23 mouse cellular contexts compared by ENCODE assay signal in genomic region chr5:146245646-146246370, GRCm38 (mm10).
"Had no signal": no experiment of that assay in that cellular context is flagged by ENCODE, and none has a peak within 500 bp of the region (broad histone marks: within the 10 kb centered on the region; RNA-seq: fewer than 3 reads in every experiment).

No protein-coding gene starts in this region.

- H3K27me3 ChIP-seq: intestine, embryonic 15.5 days; limb, embryonic 13.5 days; lung, embryonic 15.5 days; megakaryocyte, embryonic 14.5 days; midbrain, embryonic 13.5 days had no signal

- H3K4me2 ChIP-seq: intestine, embryonic 15.5 days; limb, embryonic 13.5 days; lung, embryonic 15.5 days; midbrain, embryonic 13.5 days had no signal

- DNase-seq: kidney, adult 18-20 months; kidney, adult 9 months; kidney, postnatal 14 days; kidney, postnatal 4 days; layer of hippocampus, adult 9-11 months; lung, adult 18-20 months; lung, postnatal 10 days; lung, postnatal 36 days; right cerebral cortex, adult 18-20 months; right cerebral cortex, postnatal 14 days; right cerebral cortex, postnatal 4 days; thymus, adult 2 months; thymus, postnatal 14 days; thymus, postnatal 4 days had no signal

- H3K4me3 ChIP-seq: intestine, embryonic 15.5 days; layer of hippocampus, adult 2 months; limb, embryonic 10.5 days; limb, embryonic 13.5 days; lung, embryonic 15.5 days; megakaryocyte, embryonic 14.5 days; midbrain, embryonic 10.5 days; midbrain, embryonic 13.5 days had no signal

- H3K9me3 ChIP-seq: intestine, embryonic 15.5 days; limb, embryonic 10.5 days; limb, embryonic 13.5 days; lung, embryonic 15.5 days; megakaryocyte, embryonic 14.5 days; midbrain, embryonic 10.5 days; midbrain, embryonic 13.5 days had no signal

- H3K9ac ChIP-seq: intestine, embryonic 15.5 days; limb, embryonic 13.5 days; lung, embryonic 15.5 days; midbrain, embryonic 13.5 days had no signal

- H3K36me3 ChIP-seq: intestine, embryonic 15.5 days; limb, embryonic 13.5 days; lung, embryonic 15.5 days had no signal

- H3K27ac ChIP-seq: intestine, embryonic 15.5 days; layer of hippocampus, adult 2 months; limb, embryonic 10.5 days; limb, embryonic 13.5 days; lung, embryonic 15.5 days; midbrain, embryonic 10.5 days; midbrain, embryonic 13.5 days; stomach, postnatal 0 days had no signal

- ATAC-seq: intestine, embryonic 15.5 days; midbrain, embryonic 13.5 days had no signal

- H3K4me1 ChIP-seq: limb, embryonic 10.5 days had no signal
